Mouse (Mus musculus): ENCODE results near the gene Tln1.
"Not testable (repeated sequence)": the region's sequence is repeated elsewhere in the genome, so short reads cannot be mapped to it uniquely, and the experiment has no call there.

Gene Tln1

DNA sequence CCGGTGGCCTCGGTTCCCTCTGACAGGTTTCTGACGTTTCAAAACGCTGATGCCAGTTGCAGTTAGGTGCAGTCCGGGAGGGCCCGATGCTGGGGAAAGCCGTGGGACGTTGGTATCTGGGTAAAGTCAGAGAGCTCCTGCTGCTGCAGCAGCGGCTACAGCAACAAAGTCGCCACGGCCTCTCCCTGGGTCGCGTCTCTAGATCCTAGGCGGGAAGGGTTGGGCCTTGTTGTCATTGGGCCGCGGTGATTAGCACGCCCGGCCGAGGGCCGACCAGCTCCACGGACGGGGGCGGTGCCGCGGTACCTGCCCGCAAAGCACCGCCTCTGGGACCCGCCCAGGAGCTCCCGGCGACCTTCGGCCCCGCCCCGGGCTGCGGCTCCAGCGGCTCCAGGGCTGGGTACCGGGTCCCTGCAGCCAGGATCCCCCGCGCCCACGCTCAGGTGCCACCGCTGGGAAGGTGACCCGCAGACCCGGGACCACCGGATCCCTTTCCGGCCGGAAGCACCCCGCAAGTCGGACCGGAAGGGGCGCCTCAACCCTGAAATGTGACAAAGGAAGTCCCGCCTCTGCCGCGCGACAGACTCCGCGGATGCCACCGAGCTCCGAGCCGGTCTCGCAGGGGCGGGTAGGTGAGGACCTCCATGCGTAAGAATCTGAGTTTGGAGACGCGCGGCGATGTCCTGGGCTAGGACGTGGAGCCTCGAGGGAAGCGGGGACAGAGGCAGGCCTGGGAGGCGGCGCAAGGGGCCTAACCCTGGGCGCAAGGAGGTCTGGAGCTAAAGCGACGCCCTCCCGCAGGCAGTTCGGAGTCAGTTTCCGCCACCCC is 16.1 kb upstream of the Tln1 start, which contains the start of the genes Rgp1 and Gba2:
Gene Rgp1, plus strand, starts transcription at position 340 of the 829 bp plus-strand sequence.
Gene Gba2, minus strand, starts transcription at position 498 of the 829 bp plus-strand sequence.
- peak; percentile 60 to 80 for DNase-seq (ENCODE audit: low spot score in 2 of 2)

DNA sequence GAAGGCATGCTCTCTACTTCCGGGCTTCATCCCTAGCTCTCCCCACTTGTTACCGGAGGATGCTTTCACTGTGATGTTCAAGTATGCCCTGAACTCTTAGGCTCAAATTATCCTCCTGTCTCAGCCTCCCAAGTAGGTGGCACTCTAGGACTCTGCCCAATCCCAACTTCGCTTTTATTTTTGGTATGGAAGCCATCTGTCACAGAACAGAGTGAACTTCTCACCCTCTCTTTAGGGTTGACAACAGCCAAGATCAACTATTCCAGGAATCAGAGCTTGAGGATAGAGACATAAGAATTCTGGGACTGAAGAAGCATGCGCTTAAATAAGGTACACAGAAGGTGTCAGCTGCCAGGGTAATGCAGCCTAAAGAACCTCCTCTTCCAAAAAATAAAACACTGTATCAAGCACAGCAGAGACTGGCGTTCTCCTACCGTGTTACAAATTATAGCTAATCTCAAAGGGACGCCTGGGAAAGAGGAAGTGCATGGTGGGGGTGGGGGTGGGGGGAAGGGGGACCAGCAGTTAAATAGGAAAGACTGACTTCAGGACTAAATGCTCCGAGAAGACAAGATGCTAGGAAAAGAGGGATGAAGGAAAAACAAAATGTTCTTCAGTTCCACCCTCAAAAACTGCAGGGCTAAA is 14.9 kb upstream of the Tln1 start:
- DNase-seq (ENCODE audit: low spot score in 2 of 2) = no peak

DNA sequence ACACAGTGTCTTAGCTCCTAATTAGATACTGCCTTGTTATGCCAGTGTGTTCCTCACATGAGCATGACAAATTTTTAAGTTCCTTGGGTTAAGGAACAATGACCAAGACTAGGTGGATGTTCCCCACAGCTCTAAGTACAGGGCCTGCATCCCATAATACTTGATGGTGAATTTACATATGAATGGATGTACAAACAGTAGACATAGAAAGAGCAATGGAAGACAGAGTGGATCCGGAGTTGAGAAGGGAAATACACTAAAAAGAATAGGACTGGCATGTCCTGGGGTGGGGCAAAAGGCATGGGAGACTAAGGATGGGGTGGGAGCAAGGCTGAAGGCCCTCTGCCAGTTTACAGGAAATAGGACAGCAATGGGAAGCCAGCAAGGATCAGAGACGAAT is 12.9 kb upstream of the Tln1 start:
- DNase-seq (ENCODE audit: low spot score in 2 of 2) = no peak

DNA sequence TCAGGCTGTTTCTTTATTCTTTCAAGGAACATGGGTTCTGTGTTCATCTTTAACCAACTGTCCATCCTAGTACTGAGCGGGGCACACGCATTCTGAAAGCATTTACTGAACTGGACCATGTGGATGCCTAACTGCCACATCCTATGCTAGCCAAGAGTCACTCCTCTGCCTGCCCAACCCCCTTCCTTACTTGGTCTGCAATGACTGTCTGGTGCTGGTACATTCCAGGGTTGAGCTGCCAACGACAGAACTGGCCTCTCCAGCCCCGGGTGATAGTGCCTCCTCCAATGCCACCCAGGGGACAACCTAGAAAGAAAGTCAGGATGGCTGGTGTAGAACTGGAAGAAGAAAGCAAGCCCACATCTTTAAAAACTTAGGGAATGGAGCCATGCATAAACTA is 11.1 kb upstream of the Tln1 start:
- no peak for DNase-seq (ENCODE audit: low spot score in 2 of 2)

DNA sequence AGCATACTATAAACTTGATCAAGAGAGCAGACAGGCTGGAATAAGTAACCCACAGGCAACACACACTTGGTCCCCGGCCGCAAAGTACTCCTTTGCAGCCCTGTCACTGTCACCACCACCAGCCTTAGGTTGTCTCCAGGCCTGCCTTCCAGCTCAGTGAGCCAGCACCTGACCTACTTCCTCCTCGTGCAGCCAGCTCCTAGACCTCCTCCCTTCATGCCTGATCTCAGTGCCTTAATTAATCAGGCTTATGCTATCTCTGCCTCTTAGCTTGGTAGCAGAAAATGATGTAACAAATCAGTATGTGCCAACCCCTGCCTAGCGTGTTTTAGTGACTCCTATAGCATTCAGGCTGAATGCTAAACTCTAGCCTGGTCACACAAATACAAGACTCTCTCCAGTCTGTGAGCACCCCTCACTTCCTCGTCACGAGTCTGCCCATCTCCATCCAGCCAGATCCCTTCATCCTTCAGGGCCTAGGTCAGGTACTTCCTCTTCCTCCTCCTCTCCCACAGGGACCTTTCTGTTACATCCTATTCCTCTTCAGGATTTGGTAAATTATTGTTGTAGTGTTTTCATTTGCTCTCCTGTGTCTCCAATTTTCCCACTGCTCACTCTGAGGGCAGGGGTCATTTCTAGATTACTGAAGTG is 9.0 kb upstream of the Tln1 start:
- DNase-seq (ENCODE audit: low spot score in 2 of 2) = no peak

DNA sequence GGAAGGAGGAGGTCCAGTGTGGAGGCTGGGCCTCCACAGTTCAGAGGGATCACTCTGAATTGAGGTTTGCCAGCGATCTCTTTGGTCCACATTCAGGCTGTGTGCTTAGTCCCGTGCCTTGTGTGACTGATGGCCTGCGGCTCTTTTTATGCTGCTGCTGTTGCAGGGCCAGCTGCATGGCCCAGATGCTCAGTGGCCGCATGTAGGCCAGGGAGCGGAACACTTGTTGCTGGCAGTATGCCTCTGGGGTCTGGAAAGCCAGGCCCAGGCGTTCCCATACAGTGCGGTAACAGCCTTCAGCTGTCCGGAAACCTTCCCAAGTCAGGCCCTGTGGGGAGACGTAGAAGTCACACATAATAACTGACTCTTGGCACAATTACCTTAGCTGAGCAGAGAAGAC is 4.6 kb upstream of the Tln1 start:
- no peak for DNase-seq (ENCODE audit: low spot score in 2 of 2)

DNA sequence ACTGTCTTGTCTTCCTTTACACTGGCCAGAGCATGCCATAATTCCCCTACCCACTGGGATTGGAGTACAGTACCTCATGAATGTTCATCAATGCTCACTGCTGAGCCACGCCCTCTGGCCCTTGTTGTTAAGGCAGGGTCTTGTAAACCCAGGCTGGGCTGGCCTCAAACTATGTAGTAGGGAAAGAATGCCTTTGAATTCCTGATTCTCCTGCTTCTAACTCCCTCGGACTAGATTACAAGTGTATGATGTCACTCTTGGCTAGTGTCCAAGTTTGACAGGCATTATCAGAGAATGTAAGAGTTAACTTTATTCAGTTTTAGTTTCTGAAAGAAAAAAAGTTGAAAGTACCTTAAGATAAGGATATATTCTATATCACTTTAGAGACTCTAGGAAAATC is 1.7 kb upstream of the Tln1 start:
- DNase-seq (ENCODE audit: low spot score in 2 of 2) = no peak

DNA sequence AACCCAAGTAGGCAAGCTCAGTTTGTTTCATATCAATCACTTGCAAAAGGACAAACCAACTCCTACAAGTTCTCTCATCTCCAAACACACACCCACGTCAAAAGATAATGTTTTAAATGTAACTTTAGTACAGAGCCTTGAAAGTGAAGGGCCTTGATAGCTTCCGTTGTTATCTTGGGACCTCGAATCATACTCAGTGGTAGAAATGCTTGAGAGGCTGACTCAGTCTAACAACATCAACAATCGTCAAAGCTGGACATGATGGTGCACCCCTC is 1.0 kb upstream of the Tln1 start:
- DNase-seq (ENCODE audit: low spot score in 2 of 2) = no peak

DNA sequence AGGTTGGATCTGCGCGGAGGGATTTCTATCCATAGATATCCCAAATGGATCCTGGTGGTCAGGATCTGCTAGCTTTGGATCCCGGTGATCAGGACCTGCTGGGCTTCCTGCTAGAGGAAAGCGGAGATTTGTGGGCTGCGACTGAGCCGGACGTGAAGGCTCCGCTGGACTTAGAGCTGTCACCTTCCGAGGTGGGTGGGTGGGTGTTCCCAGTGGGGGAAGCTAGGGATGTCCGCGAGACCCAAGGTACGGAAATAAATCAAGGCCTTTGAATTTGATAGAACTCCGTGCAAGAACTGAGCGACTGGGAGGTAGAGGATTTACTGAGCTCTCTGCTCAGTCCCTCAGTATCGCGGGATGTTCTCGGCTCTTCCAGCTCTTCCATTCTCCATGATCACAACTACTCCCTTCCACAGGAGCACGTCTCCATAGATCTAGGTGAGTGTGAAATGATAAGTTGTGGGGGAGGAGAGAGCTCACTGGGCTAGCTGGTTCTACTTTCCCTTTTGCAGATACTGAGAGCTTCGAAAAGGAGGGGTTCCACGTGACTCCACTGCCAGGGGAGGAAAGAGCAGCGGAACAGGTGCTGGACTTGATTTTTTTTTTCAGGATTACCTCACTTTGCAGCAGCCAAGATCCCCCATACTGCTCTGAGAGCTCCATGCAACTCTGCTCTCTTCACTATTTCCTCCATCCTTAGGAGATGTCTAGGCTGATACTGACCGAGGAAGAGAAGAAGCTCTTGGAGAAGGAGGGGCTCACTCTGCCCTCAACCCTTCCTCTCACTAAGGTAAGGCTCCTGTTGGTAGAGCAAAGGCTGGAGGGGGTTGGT is 494 bp upstream of the Tln1 start:
- DNase-seq (ENCODE audit: low spot score in 2 of 2) = no peak

DNA sequence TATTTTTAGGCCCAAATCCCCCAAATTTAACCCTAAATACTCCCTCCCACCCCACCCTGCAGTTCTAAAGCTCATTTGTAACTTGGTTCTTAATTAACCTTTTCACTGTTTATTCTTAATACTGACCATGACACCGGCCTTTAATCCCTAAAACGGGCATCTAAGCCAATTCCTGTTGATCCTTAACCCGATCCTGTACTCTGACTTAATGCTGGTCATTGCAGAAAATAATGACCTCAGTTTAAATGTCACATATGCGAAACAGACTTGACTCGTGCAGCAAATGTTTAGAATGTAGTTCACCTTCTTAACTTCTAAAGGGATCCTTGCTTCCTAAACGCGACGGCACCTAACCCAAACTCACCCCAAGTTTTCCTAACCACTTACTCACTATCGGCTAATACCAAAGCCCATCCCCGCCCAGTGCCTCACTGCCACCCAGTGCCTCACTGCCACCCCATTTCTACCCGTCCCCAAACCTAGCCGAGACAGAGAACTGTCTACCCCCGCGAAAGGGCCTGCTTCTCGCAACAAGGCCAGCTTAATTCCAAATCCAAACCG is 975 bp downstream of the Tln1 start:
- peak in 1 of 2 experiments; percentile 42 for DNase-seq (ENCODE audit: low spot score in 2 of 2)

DNA sequence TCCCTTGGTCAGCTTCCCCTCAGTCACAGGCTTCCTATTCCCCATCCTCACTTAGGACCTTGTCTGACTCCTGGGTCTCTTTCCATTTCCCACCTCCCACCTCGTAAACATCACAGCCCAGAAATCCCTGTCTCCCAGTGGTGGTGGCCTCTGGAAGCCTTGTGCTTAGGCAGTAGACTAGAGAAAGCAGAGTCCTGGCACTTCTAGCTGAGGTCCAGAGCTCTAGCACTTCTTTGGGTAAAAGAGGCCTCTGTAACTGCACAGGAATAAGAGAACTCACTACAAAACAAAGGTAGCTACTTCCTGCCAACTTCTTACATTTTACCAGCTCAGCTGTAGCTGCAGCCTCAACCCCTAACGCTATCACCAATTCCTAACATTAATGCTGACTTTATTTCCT is 1.5 kb downstream of the Tln1 start:
- no peak for DNase-seq (ENCODE audit: low spot score in 2 of 2)

DNA sequence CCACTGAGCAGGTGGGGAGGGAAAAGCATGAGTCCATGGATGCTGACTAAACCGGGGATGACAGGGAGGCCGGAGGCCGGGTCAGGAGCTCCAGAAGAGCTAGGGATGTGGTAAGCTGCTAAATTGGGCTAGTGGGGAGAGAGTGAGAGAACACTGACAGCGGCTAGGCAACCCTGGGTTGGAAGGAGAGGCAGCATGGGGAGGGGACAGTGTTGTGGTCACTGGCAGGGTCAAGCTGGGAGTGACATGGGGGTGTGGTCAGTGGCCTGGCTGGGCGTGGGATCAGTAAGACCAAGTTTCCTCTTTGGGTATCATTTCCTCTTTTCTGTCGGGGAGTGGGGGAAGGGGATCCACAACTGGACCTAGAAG is 2.3 kb downstream of the Tln1 start:
- DNase-seq (ENCODE audit: low spot score in 2 of 2) = no peak

DNA sequence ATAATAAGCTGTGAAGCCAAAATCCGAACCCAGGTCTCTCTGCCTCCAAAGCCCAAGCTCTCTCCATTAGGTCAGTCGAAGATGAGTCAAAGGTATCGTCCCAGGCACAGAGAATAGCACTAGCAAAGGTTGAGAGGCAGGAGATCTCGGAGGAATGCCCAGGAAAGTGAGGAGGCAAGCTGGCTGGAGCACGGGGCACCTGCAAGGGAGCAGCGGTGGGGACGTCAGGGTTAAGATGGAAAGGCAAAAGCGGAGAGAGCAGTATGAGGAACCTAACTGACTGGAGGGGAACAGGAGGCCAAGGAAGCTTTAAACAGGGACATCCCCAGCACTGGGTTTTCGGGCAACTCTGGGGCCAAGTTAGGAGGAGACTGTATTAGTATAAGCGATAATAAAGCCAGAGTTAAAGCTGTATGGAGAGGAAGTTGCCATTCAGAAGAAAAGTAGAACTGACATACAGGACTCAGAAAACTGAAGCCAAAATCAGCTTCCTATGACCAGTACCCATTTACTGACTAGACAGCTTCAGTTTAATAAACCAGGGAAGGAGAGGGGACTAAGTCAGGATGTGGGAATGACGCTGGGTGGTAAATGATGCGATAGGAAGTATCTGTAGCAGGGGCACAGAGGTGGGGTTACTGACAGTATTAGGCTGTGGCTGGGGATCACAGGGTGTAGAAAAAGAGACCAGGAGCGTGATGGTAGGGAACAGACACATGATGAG is 2.8 kb downstream of the Tln1 start:
- DNase-seq (ENCODE audit: low spot score in 2 of 2) = no peak

DNA sequence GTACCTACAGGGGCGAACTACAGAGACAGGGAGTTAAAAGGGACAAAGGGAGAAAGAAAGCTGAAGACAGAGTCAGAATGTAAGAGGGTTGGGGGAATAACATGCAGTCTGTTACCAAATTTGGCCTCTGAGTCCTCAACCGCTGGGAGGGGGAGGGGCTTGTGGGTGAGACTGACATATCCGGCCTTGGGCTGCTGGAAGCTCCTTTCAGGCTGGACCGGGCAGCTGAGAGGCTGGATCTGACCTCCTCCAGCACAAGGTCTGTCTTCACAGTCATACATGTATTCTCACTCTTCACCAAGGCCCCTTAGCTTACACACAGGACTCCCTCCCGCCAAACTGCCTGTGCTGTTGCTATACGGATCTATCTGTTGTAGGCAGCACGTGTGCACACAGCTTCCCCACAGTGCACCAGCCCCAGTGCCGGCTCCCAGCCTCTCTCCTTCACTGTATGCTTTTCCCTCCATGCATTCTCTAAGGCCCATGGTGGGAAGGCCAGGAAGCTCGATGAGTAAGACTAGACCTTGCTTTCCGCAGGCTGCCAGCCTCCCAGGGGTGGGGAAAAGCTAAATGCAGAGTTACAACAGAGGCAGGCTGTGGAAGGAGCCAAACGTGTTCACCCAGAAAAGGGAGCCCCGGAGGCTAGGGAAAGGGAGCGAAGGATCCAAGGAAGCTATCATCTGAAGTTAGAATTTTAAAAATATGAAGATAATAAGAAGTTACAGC is 3.7 kb downstream of the Tln1 start:
- no peak for DNase-seq (ENCODE audit: low spot score in 2 of 2)

DNA sequence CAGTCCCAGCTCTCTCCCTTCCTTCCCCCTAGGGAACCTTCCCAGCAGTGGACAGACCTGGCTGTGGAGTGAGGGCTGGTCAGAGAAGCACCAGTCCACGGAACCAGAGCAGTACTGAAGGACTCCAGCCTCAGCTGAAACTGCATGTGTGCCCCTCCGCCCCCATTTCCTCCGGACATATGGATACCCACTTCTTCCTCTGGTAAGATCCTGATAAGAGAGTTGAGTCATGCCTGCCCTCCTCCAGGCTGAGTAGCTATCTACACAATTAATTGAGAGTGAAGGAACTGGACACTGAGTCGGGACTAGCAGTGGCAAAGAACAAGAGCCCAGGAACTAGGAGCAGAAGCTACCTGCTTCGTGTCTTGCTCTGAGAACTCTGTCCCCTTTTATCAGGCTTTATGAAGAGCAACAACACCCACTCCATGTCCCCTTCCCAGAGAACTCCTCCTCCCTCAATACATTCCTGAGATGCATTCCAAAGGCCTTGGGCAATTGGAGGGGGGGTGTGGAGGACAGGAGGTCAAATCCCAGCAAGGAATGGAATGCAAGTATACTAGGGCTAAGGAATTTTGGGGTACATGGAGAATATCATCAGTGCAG is 4.4 kb downstream of the Tln1 start:
- DNase-seq (ENCODE audit: low spot score in 2 of 2) = no peak

DNA sequence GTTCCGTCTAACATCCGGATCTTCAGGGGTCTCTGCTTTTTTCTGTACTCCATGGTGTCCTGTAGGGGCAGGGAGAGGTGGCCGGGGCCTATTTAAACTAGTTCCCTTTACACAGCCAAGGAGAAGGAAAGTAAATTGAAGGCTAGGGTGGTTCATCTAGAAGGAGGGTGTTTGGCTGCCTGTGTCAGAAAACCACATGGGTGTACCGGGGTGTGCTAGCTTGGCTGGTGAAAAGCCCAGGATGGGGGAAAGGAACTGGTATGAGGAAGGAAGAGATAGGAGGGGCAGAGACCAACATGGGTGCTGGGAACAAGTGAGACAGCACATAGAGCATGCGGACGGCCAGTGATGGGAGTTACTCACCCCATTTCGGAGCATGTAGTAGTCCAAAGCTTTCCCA is 6.6 kb downstream of the Tln1 start:
- no peak for DNase-seq (ENCODE audit: low spot score in 2 of 2)

DNA sequence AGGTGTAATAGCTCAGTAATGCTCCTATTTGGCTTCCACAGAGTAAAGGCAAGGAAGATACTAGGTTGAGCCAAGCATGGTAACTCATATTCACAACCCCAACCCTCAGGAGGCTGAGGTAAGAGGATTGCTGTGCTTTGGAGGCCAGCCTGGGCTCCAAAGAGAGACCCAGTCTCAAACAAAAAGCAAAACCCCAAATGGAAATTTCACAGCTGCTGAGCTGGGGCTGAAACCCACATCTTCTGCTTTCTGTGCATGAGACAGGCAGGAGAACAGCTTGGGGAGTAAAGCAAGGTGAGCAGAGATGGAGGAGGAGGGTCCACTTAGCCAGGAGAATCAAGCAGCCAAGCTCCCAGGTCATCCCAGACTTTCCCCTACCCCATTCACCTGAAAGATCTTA is 8.6 kb downstream of the Tln1 start:
- no peak for DNase-seq (ENCODE audit: low spot score in 2 of 2)

DNA sequence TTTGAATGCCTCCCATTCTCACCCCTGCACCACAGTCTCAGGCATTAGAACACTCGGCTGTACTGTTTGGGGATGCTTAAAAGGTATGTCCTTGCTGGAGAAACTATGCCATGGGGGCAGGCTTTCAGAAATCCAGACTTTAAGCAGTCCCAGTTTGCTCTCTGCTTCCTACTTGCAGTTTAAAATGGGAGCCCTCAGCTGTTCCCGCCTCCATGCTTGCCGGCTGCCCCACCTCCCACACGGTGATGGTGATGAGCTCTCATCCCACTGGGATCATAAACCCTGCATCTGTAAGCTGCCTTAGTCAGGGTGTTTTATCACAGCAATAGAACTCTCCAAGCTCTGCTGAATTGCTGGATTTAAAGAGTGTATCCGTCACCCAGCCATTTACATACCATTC is 10.1 kb downstream of the Tln1 start:
- DNase-seq (ENCODE audit: low spot score in 2 of 2) = peak in 1 of 2 experiments; percentile 49

DNA sequence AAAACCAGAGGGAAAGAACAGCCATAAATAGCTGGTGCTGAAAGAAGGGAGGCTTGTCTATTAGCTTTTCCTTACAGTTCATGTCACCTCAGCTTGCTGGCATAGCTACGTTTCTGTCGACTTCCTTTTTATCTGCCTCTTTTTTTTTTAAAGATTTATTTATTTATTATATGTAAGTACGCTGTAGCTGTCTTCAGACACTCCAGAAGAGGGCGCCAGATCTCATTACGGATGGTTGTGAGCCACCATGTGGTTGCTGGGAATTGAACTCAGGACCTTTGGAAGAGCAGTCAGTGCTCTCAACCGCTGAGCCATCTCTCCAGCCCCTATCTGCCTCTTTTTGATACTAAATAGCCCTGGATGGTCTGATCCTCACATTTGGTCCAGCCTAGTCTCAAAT is 10.6 kb downstream of the Tln1 start:
- DNase-seq (ENCODE audit: low spot score in 2 of 2) = not testable (repeated sequence)

DNA sequence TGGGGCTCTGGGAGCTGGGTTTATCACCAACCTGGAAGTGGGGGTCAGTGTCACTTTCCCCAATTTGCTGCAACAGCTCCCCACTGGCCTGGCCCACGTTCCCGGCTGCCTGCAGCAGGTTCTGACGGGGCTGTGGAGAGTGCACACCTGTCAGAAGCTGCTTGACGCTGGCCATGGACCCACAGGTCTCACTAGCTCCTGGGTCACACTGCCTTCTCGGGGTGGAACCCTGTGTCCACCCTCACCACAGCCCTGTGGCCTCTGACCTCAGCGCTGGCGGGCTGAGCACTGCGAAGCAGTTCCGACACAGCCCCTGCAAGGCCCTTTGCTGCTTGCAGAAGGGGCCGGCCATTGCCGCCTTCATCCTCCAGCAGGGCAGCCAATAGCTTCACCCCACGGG is 13.4 kb downstream of the Tln1 start:
- no peak for DNase-seq (ENCODE audit: low spot score in 2 of 2)

All from frontal cortex, postnatal 14 days (tissue).